Mouse (Mus musculus) brain, embryonic 14.5 days (tissue): ENCODE results near the gene Anapc7.

Experiments
- CTCF ChIP-seq: fragments of 200-500 bp; IDR thresholded peaks from 2 replicates; pipeline ENCODE4 v1.5.1; 2012; ENCODE audit warnings: inconsistent platforms, mild to moderate bottlenecking, moderate library complexity, borderline replicate concordance; ENCODE audit not compliant: insufficient read depth, insufficient read length; ENCODE audit errors: extremely low read depth
- POLR2A ChIP-seq: fragments of 200-500 bp; IDR thresholded peaks from 2 replicates; pipeline ENCODE4 v1.6.1; 2012; ENCODE audit warnings: mild to moderate bottlenecking, inconsistent platforms, borderline replicate concordance; ENCODE audit not compliant: poor library complexity, insufficient read depth, insufficient read length, severe bottlenecking; ENCODE audit errors: extremely low read depth

DNA sequence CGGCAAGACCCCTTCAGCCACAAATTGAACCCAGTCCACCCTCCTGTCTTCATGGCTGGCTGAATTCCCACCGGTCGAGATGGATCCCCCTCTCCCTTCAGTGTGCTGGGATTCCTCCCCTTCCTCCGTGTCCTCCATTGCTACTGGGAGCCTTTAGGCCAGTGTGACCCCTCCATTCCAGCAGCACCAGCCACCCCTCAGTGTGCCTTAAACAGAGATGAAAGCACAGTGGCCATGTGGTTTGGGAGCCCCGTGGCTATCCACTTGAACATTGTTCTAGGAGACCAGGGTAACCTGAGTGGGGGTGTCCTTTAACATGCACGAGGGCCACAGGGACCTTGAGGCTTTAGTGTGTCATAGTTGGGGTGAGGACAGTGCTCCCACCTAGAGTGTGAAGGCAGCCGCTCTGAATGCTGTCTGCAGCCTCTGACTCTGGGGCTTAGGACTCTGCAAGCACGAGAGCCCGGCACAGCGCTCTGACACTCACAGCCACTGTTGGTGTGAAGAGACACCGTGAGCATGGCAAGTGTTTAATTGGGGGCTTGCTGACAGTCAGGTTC is 23.6 kb downstream of the Anapc7 start:
- TF ChIP-seq CTCF = no peak
- no peak for TF ChIP-seq POLR2A
